Mouse (Mus musculus): ENCODE results near the gene Blvra. TPM values are rescaled to one million over a fixed set of nuclear protein-coding genes. Genes with fewer than 3 reads are reported as not detected.

Gene Blvra
- total and polyA plus RNA-seq, 2 experiments from 2014 or later: 16.0 to 37.6 TPM

DNA sequence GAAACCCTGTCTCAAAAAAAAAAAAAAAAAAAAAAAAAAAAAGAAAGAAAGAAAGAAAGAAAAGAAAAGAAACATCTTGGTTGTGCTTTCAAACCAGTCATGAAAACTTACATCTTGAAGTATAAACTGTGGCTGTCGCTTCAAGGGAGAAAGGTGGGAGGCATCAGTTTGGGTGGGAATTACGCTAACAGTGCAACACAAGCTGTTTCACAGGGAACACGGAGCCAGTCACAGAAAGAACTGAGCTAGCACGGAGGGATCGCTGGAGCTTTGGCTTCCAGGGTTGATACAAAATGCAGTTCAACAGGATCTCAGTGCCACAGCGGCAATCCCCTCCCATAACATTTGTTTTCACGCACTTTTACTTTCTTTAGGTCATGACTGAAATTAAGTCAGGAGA is 69.5 kb downstream of the Blvra start:
- no peaks in the 10 kb centered on the region for H3K27me3 ChIP-seq (ENCODE audit: control insufficient read depth, insufficient read depth, low read length)
- H3K9ac ChIP-seq (replicated peaks; ENCODE audit: low read depth, low read length): no peak overlapping the region
- WGBS: 89% methylated on average over 7 of the region's 7 CpGs
- peaks cover 11% of the 10 kb centered on the region; the same call in 1 of the 2 replicates for H3K4me1 ChIP-seq (ENCODE audit: control insufficient read depth, insufficient read depth)
- no peak for TF ChIP-seq CTCF (IDR thresholded peaks at IDR 0.05; ENCODE audit: low read depth)
- TF ChIP-seq EP300 (IDR thresholded peaks at IDR 0.05; ENCODE audit: low read depth): no peak
- H3K27ac ChIP-seq (ENCODE audit: low read depth): no peak overlapping the region
- H3K4me3 ChIP-seq (ENCODE audit: low read depth, low read length): no peak overlapping the region
- ATAC-seq (ENCODE audit: insufficient read depth, low read depth): no peak
- H3K36me3 ChIP-seq (replicated peaks; ENCODE audit: control insufficient read depth, insufficient read depth, low read length): peaks cover 8% of the 10 kb centered on the region
- no peaks in the 10 kb centered on the region for H3K9me3 ChIP-seq (replicated peaks; ENCODE audit: control insufficient read depth, low read length)
- no peak for DNase-seq (ENCODE audit: low spot score)
- no peak overlapping the region for H3K4me2 ChIP-seq (ENCODE audit: low read depth, low read length)

DNA sequence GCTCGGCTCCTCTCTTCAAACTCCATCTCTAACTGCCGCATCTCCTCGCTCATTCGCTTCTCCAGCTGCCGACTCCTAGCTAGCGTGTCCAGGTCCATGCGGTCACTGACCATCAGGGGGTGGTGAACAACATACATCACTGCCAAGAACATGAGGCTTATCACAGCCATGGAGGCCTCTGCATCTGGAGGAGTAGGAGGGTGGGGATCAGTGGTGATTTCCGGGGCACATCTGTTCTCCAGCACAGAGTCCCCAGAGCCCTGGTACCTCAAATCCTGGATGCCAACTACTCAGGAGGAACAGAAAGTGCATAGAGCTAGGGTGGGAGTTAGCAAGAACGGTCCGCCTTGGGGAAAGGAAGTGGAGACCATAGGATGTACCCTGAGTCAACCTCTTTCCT is 71.6 kb downstream of the Blvra start:
- Histone ChIP-seq H3K27ac (ENCODE audit: low read depth) (no peak overlapping the region), H3K9ac (replicated peaks; ENCODE audit: low read depth, low read length) (0 out of 2 replicates have a peak overlapping the region, but pooled peaks have one; percentile 0), H3K9me3 (replicated peaks; ENCODE audit: control insufficient read depth, low read length) (no peaks in the 10 kb centered on the region), H3K27me3 (ENCODE audit: control insufficient read depth, insufficient read depth, low read length) (no peaks in the 10 kb centered on the region), H3K4me2 (ENCODE audit: low read depth, low read length) (peak overlapping the region; percentile 64), H3K4me3 (ENCODE audit: low read depth, low read length) (peak overlapping the region; percentile 55), H3K4me1 (ENCODE audit: control insufficient read depth, insufficient read depth) (peaks cover 3% of the 10 kb centered on the region; the same call in 1 of the 2 replicates), H3K36me3 (replicated peaks; ENCODE audit: control insufficient read depth, insufficient read depth, low read length) (peaks cover 8% of the 10 kb centered on the region)
- DNase-seq (ENCODE audit: low spot score): no peak
- TF ChIP-seq EP300 (IDR thresholded peaks at IDR 0.05; ENCODE audit: low read depth): no peak
- TF ChIP-seq CTCF (IDR thresholded peaks at IDR 0.05; ENCODE audit: low read depth): no peak
- 0 out of 2 replicates have a peak, but pooled peaks have one; percentile 37 for ATAC-seq (ENCODE audit: insufficient read depth, low read depth)
- 80% methylated on average over 10 of the region's 10 CpGs for WGBS

DNA sequence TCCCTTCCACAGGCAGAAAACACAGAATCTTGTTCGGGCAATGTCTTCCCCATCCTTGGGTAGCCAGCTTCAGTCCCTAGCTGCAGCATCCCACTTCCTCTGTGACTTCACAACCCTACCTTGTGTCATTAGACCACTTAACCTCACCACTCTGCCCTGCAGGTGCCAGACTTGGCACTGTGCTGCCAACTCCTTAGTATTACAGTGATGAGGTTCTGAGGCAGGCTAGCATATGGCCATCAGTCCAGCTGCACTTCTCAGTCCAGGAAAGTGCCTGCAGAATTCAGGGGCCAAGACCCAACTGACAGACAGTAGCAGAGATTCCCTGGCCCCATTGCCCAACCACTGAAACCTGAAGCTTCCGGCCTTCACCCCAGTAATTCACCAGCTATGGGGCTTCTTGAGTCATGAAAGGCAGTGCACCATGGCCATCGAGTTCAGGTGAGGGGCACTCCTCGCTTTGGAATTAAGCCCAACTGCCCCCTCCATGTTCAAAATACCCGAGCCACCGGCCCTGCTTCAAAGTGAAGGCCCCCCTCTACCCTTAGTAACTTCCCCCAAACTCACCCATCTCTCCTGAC is 72.2 kb downstream of the Blvra start:
- DNase-seq (ENCODE audit: low spot score): no peak
- Histone ChIP-seq H3K9me3 (replicated peaks; ENCODE audit: control insufficient read depth, low read length) (no peaks in the 10 kb centered on the region), H3K27me3 (ENCODE audit: control insufficient read depth, insufficient read depth, low read length) (no peaks in the 10 kb centered on the region), H3K4me1 (ENCODE audit: control insufficient read depth, insufficient read depth) (no peaks in the 10 kb centered on the region; the same call in 1 of the 2 replicates), H3K36me3 (replicated peaks; ENCODE audit: control insufficient read depth, insufficient read depth, low read length) (peaks cover 8% of the 10 kb centered on the region), H3K4me2 (ENCODE audit: low read depth, low read length) (peak overlapping the region; percentile 64), H3K4me3 (ENCODE audit: low read depth, low read length) (peak overlapping the region; percentile 55), H3K27ac (ENCODE audit: low read depth) (no peak overlapping the region), H3K9ac (replicated peaks; ENCODE audit: low read depth, low read length) (peak overlapping the region; percentile 45)
- no peak for TF ChIP-seq EP300 (IDR thresholded peaks at IDR 0.05; ENCODE audit: low read depth)
- no peak for TF ChIP-seq CTCF (IDR thresholded peaks at IDR 0.05; ENCODE audit: low read depth)
- ATAC-seq (ENCODE audit: insufficient read depth, low read depth): no peak
- WGBS: 11% methylated on average over 6 of the region's 6 CpGs

DNA sequence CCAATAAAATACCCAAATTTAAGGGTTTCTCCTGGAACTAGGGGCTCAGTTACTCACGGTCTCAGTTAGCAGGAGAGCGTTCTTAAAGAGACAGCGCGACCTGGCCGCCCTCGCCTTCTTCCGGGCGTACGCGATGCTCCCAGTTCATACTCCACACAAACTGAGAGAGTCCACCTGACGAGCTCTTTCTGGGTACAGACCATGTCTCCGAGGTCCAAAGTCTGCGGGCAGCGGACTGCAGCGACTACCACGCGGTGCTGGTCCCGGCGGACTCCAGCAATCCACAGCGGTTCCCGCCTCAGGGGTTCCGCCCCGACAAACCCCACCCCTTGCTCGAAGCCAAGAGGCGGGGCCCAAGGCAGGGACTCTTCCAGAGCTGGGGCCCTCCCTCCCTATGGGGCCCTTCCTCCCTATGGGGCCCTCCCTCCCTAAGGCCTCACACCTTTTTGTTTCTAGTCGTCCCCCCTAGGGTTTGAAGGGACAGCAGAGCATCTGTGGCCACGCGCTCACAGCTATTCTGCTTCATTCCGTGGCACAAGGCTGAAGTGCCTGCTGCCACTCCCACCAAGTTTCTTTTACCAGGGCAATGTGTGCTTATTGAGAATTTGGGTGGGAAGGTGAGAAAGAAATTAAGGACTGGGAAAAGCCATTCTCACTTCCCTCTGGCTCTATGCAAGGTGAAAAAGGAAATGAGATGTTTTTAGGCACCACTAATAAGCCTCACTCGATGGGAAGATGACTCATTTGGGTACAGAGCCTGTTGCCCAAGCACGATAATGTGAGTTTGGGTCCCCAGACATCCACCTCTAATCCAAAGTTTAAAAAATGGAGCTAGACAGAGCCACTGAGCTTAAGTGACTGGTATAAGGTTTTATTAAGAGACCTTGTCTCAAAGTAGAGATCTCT is 72.9 kb downstream of the Blvra start, which contains the start of gene Itpripl1:
Itpripl1 (minus strand) TSS at position 285 of the 906 bp plus-strand sequence.
- TF ChIP-seq CTCF (IDR thresholded peaks at IDR 0.05; ENCODE audit: low read depth): no peak
- no peak for TF ChIP-seq EP300 (IDR thresholded peaks at IDR 0.05; ENCODE audit: low read depth)
- H3K27me3 ChIP-seq (ENCODE audit: control insufficient read depth, insufficient read depth, low read length): no peaks in the 10 kb centered on the region
- ATAC-seq (ENCODE audit: insufficient read depth, low read depth) (peak; percentile 79), DNase-seq (ENCODE audit: low spot score) (no peak)
- H3K9ac ChIP-seq (replicated peaks; ENCODE audit: low read depth, low read length): peak within 1 kb of the TSS; percentile 45
- WGBS: 4% methylated on average over 31 of the region's 31 CpGs
- no peak within 1 kb of the TSS for H3K27ac ChIP-seq (ENCODE audit: low read depth)
- peak within 1 kb of the TSS; percentile 55 for H3K4me3 ChIP-seq (ENCODE audit: low read depth, low read length)
- no peaks in the 10 kb centered on the region; the same call in 1 of the 2 replicates for H3K4me1 ChIP-seq (ENCODE audit: control insufficient read depth, insufficient read depth)
- no peaks in the 10 kb centered on the region for H3K9me3 ChIP-seq (replicated peaks; ENCODE audit: control insufficient read depth, low read length)
- H3K36me3 ChIP-seq (replicated peaks; ENCODE audit: control insufficient read depth, insufficient read depth, low read length): peaks cover 8% of the 10 kb centered on the region
- peak within 1 kb of the TSS; percentile 64 for H3K4me2 ChIP-seq (ENCODE audit: low read depth, low read length)

DNA sequence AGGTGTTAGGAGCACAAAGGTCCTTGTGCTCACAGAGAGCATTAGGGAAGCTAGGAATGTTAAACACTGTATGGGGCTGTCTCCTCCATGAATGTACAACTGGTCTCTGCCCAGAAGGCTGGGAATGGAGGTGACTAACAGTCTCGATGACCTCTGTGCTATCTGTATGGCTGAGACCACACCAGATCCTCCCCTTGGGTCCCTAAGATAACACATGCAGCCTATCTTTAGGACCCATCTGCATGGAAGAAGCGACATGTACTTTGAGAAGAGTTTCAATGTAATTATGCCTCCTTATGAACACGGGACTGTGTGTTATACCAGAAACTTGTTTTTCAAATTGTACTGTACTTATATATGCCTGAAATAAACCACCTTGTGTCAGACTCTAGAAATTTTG is 75.2 kb downstream of the Blvra start:
- ATAC-seq (ENCODE audit: insufficient read depth, low read depth) (no peak), DNase-seq (ENCODE audit: low spot score) (no peak)
- Histone ChIP-seq H3K27ac (ENCODE audit: low read depth) (no peak overlapping the region), H3K9ac (replicated peaks; ENCODE audit: low read depth, low read length) (no peak overlapping the region), H3K9me3 (replicated peaks; ENCODE audit: control insufficient read depth, low read length) (no peaks in the 10 kb centered on the region; the same call in 1 of the 2 replicates), H3K4me1 (ENCODE audit: control insufficient read depth, insufficient read depth) (no peaks in the 10 kb centered on the region; the same call in 1 of the 2 replicates), H3K27me3 (ENCODE audit: control insufficient read depth, insufficient read depth, low read length) (no peaks in the 10 kb centered on the region), H3K36me3 (replicated peaks; ENCODE audit: control insufficient read depth, insufficient read depth, low read length) (peaks cover 8% of the 10 kb centered on the region; the same call in 1 of the 2 replicates), H3K4me3 (ENCODE audit: low read depth, low read length) (no peak overlapping the region), H3K4me2 (ENCODE audit: low read depth, low read length) (no peak overlapping the region)
- TF ChIP-seq EP300 (IDR thresholded peaks at IDR 0.05; ENCODE audit: low read depth) (no peak), CTCF (IDR thresholded peaks at IDR 0.05; ENCODE audit: low read depth) (no peak)
- WGBS: 71% methylated on average over 3 of the region's 3 CpGs

Small RNAs within 50 kb of the gene (microRNA-seq; reads per million reads assigned to microRNA genes)
- gene Gm24081: not detected

Other genes with a start within 250 kb of the Blvra start
- gene Trpm7, start 194.4 kb upstream of the Blvra start, total RNA-seq (2014; rRNA removed; ENCODE audit: low replicate concordance): 30.4 and 39.7 TPM in 2 replicates
- 35.6 and 35.7 TPM in 2 replicates for gene Trpm7, start 194.4 kb upstream of the Blvra start, polyA plus RNA-seq (2015; fragmentation: Nextera tagmentation; extraction: Ambion mirVana)
- gene Sppl2a, start 137.4 kb upstream of the Blvra start, total RNA-seq (2014; rRNA removed; ENCODE audit: low replicate concordance): 32.6 and 42.7 TPM in 2 replicates
- 28.7 and 30.3 TPM in 2 replicates for gene Sppl2a, start 137.4 kb upstream of the Blvra start, polyA plus RNA-seq (2015; fragmentation: Nextera tagmentation; extraction: Ambion mirVana)
- gene Ap4e1, start 61.9 kb upstream of the Blvra start, total RNA-seq (2014; rRNA removed; ENCODE audit: low replicate concordance): 5.1 and 8.3 TPM in 2 replicates
- gene Ap4e1, start 61.9 kb upstream of the Blvra start, polyA plus RNA-seq (2015; fragmentation: Nextera tagmentation; extraction: Ambion mirVana): 4.0 and 4.1 TPM in 2 replicates
- gene Ncaph, start 63.3 kb downstream of the Blvra start, total RNA-seq (2014; rRNA removed; ENCODE audit: low replicate concordance): 17.0 and 33.4 TPM in 2 replicates
- 14.7 and 15.6 TPM in 2 replicates for gene Ncaph, start 63.3 kb downstream of the Blvra start, polyA plus RNA-seq (2015; fragmentation: Nextera tagmentation; extraction: Ambion mirVana)
- gene Itpripl1, start 72.8 kb downstream of the Blvra start, total RNA-seq (2014; rRNA removed; ENCODE audit: low replicate concordance): 9.4 and 13.6 TPM in 2 replicates
- gene Itpripl1, start 72.8 kb downstream of the Blvra start, polyA plus RNA-seq (2015; fragmentation: Nextera tagmentation; extraction: Ambion mirVana): 9.8 and 10.2 TPM in 2 replicates
- 0.27 TPM in 1 of 2 replicates, not detected in the other for gene 1810024B03Rik, start 137.6 kb downstream of the Blvra start, total RNA-seq (2014; rRNA removed; ENCODE audit: low replicate concordance)
- gene 1810024B03Rik, start 137.6 kb downstream of the Blvra start, polyA plus RNA-seq (2015; fragmentation: Nextera tagmentation; extraction: Ambion mirVana): 1.6 and 1.9 TPM in 2 replicates
- 60.0 and 62.2 TPM in 2 replicates for gene Snrnp200, start 137.7 kb downstream of the Blvra start, total RNA-seq (2014; rRNA removed; ENCODE audit: low replicate concordance)
- 33.3 and 36.7 TPM in 2 replicates for gene Snrnp200, start 137.7 kb downstream of the Blvra start, polyA plus RNA-seq (2015; fragmentation: Nextera tagmentation; extraction: Ambion mirVana)
- gene Ciao1, start 177.2 kb downstream of the Blvra start, total RNA-seq (2014; rRNA removed; ENCODE audit: low replicate concordance): 38.0 and 65.9 TPM in 2 replicates
- 53.7 and 59.5 TPM in 2 replicates for gene Ciao1, start 177.2 kb downstream of the Blvra start, polyA plus RNA-seq (2015; fragmentation: Nextera tagmentation; extraction: Ambion mirVana)
- 48.2 and 75.3 TPM in 2 replicates for gene Tmem127, start 177.2 kb downstream of the Blvra start, total RNA-seq (2014; rRNA removed; ENCODE audit: low replicate concordance)
- gene Tmem127, start 177.2 kb downstream of the Blvra start, polyA plus RNA-seq (2015; fragmentation: Nextera tagmentation; extraction: Ambion mirVana): 21.2 and 22.1 TPM in 2 replicates
- gene Stard7, start 199.6 kb downstream of the Blvra start, total RNA-seq (2014; rRNA removed; ENCODE audit: low replicate concordance): 228 and 244 TPM in 2 replicates
- gene Stard7, start 199.6 kb downstream of the Blvra start, polyA plus RNA-seq (2015; fragmentation: Nextera tagmentation; extraction: Ambion mirVana): 109 and 123 TPM in 2 replicates